ENCODE assay signal across 19 mouse cellular contexts in the genomic region with DNA sequence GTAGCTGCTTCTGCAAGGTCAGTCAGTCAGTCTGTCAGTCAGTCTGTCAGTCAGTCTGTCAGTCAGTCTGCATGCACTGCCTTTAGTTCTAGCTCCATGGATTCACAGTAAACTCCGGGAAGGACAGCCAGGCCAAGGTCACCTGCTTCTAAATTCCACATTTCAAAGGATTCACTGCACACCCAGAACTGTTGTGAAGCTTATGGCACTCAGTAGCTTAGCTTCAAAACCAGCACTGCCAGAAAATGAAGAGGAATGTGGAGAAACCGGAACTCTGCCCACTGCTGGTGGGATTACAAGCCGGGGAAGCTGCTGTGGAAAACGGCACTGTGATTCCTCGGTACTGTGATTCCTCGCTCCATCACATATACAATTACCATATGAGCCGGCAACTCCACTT. TPM values are rescaled to one million over a fixed set of nuclear protein-coding genes. Genes with fewer than 3 reads are reported as not detected.
A peak's percentile ranks its signal among the peaks of the same experiment; 100 is the strongest.
DNase-seq lines count a peak whose midpoint lies in the region; ATAC-seq lines count a peak whose summit lies in the region.
"Had no signal": no experiment of that assay in that cellular context is flagged by ENCODE, and none has a peak within 500 bp of the region (broad histone marks: within the 10 kb centered on the region; RNA-seq: fewer than 3 reads in every experiment).

No protein-coding gene starts in this region.

- peak overlapping the region; percentile 89 for H3K27ac ChIP-seq in lung, embryonic 16.5 days (ENCODE audit: low read length)
- H3K27ac ChIP-seq in stomach, embryonic 16.5 days (ENCODE audit: low read length): peak overlapping the region; percentile 50
- H3K27ac ChIP-seq: hindbrain, embryonic 10.5 days; hindbrain, embryonic 14.5 days had no signal

- intact Hi-C loops in gastrocnemius, postnatal 36 days (cut with DNase I): no loop called here

- no peaks in the 10 kb centered on the region for H3K27me3 ChIP-seq in lung, embryonic 16.5 days (ENCODE audit: control insufficient read depth, insufficient read depth, low read depth, low read length)
- no peaks in the 10 kb centered on the region for H3K27me3 ChIP-seq in stomach, embryonic 16.5 days (ENCODE audit: control insufficient read depth, insufficient read depth, low read length)
- H3K27me3 ChIP-seq: heart, embryonic 12.5 days had no signal

- peaks cover 39% of the 10 kb centered on the region for H3K36me3 ChIP-seq in lung, embryonic 16.5 days (ENCODE audit: control insufficient read depth, insufficient read depth, low read length)
- H3K36me3 ChIP-seq in stomach, embryonic 16.5 days (ENCODE audit: control insufficient read depth, insufficient read depth, low read length): peaks cover 8% of the 10 kb centered on the region

- peak; percentile 4 for DNase-seq in adrenal gland, postnatal 14 days
- no peak for DNase-seq in adrenal gland, adult 8-10 months
- no peak for DNase-seq in frontal cortex, postnatal 25 days (ENCODE audit: low spot score in 2 of 2)
- DNase-seq in lung, postnatal 4 days: no peak
- DNase-seq in gastrocnemius, postnatal 36 days: no peak
- DNase-seq: adrenal gland, postnatal 36 days; B cell, adult 2 months; cerebellum, adult 2 months; gastrocnemius, postnatal 14 days had no signal

- peaks cover 17% of the 10 kb centered on the region for H3K4me1 ChIP-seq in lung, embryonic 16.5 days (replicated peaks; ENCODE audit: control insufficient read depth, insufficient read depth, low read length)
- no peaks in the 10 kb centered on the region for H3K4me1 ChIP-seq in stomach, embryonic 16.5 days (ENCODE audit: control insufficient read depth, insufficient read depth, low read length)
- H3K4me1 ChIP-seq: heart, embryonic 12.5 days; hindbrain, embryonic 10.5 days had no signal

- no peak overlapping the region for H3K4me3 ChIP-seq in lung, embryonic 16.5 days (ENCODE audit: low read length)
- no peak overlapping the region for H3K4me3 ChIP-seq in stomach, embryonic 16.5 days (replicated peaks; ENCODE audit: low read length)
- H3K4me3 ChIP-seq: heart, embryonic 12.5 days; hindbrain, embryonic 10.5 days had no signal

- H3K4me2 ChIP-seq in lung, embryonic 16.5 days (ENCODE audit: low read depth, low read length): no peak overlapping the region
- H3K4me2 ChIP-seq in stomach, embryonic 16.5 days (ENCODE audit: low read depth, low read length): no peak overlapping the region
- H3K4me2 ChIP-seq: heart, embryonic 12.5 days; hindbrain, embryonic 14.5 days had no signal

- no peak overlapping the region for H3K9ac ChIP-seq in lung, embryonic 16.5 days (ENCODE audit: low read length)
- no peak overlapping the region for H3K9ac ChIP-seq in stomach, embryonic 16.5 days (ENCODE audit: low read length)
- H3K9ac ChIP-seq: heart, embryonic 12.5 days; hindbrain, embryonic 14.5 days had no signal

- peak; percentile 38; the same call in 1 of the 2 replicates for ATAC-seq in frontal cortex, adult (ENCODE audit: low TSS enrichment)
- peak; percentile 3; the same call in 1 of the 2 replicates for ATAC-seq in lung, embryonic 16.5 days (ENCODE audit: low read depth)
- ATAC-seq in stomach, embryonic 16.5 days (ENCODE audit: insufficient read depth, low FRiP score): no peak
- ATAC-seq: activated CD4-positive, CD25-positive, alpha-beta regulatory T cell, adult 4 months; CD4-positive, CD25-positive, alpha-beta regulatory T cell, adult 4 months; forebrain, embryonic 14.5 days had no signal

- no peaks in the 10 kb centered on the region for H3K9me3 ChIP-seq in lung, embryonic 16.5 days (ENCODE audit: control insufficient read depth, low read length)
- H3K9me3 ChIP-seq in stomach, embryonic 16.5 days (replicated peaks; ENCODE audit: control insufficient read depth, low read length): no peaks in the 10 kb centered on the region
- H3K9me3 ChIP-seq: G1E; heart, embryonic 12.5 days; hindbrain, embryonic 10.5 days had no signal

- 76% methylated on average over 7 of the region's 7 CpGs for WGBS in lung, embryonic 16.5 days
- WGBS in stomach, embryonic 16.5 days: 83% methylated on average over 7 of the region's 7 CpGs

RNA-seq across cellular contexts. Expression of a gene that starts 12.9 kb away (rescaled TPM):
- total RNA-seq in adrenal gland, postnatal 14 days (2021): 27.5 and 29.3 TPM in 2 replicates
- 10 to 100 TPM; 40.4 to 47.4 (median 45.4) TPM for total RNA-seq in adrenal gland, adult 8-10 months (2022)
- 6.3 and 6.4 TPM in 2 replicates for polyA plus RNA-seq in lung, embryonic 16.5 days (2015; fragmentation: Nextera tagmentation; extraction: Ambion mirVana)
- polyA plus RNA-seq in stomach, embryonic 16.5 days (2015; fragmentation: Nextera tagmentation; extraction: Ambion mirVana): 4.3 and 4.4 TPM in 2 replicates
- total RNA-seq in gastrocnemius, postnatal 36 days (2021): 1 to 10 TPM; 5.4 to 5.5 TPM

RNA-seq across cellular contexts. Expression of a gene that starts 26.1 kb away (rescaled TPM):
- 19.3 and 20.8 TPM in 2 replicates for total RNA-seq in adrenal gland, postnatal 14 days (2021)
- total RNA-seq in adrenal gland, adult 8-10 months (2022): 10 to 100 TPM; 17.7 to 32.3 (median 24.6) TPM
- 17.9 and 19.7 TPM in 2 replicates for polyA plus RNA-seq in lung, embryonic 16.5 days (2015; fragmentation: Nextera tagmentation; extraction: Ambion mirVana)
- 16.4 and 16.8 TPM in 2 replicates for polyA plus RNA-seq in stomach, embryonic 16.5 days (2015; fragmentation: Nextera tagmentation; extraction: Ambion mirVana)
- 1 to 10 TPM; 7.9 to 8.0 TPM for total RNA-seq in gastrocnemius, postnatal 36 days (2021)
